Mouse (Mus musculus) embryonic facial prominence, embryonic 11.5 days (tissue): ENCODE data around the gene Prap1. TPM values are rescaled to one million over a fixed set of nuclear protein-coding genes. Genes with fewer than 3 reads are reported as not detected.

Experiments used
- ATAC-seq: fragments of 200-750 bp; cut with Nextera tagmentation; replicated peaks from 2 replicates; pipeline ENCODE4 v1.8.0; 2017; ENCODE audit warnings: low read depth; ENCODE audit not compliant: insufficient number of reproducible peaks, low FRiP score, low TSS enrichment
- DNase-seq: peaks from one replicate; pipeline ENCODE4 v3.0.0-alpha.2; 2015; ENCODE audit warnings: low spot score
- H3K27ac ChIP-seq: fragments of 300-500 bp; sonication (generic); replicated peaks from 2 replicates; pipeline ENCODE4 v1.5.1; 2014; ENCODE audit warnings: mild to moderate bottlenecking, low read depth, low read length, control low read depth
- H3K27me3 ChIP-seq: fragments of 300-500 bp; sonication (generic); 2 replicates; pipeline ENCODE4 v1.6.1; 2014; ENCODE audit warnings: mild to moderate bottlenecking, low read length, moderate library complexity, mixed read lengths; ENCODE audit not compliant: control insufficient read depth, insufficient read depth
- H3K36me3 ChIP-seq: fragments of 300-500 bp; sonication (generic); replicated peaks from 2 replicates; pipeline ENCODE4 v1.6.1; 2014; ENCODE audit warnings: low read depth, mild to moderate bottlenecking, low read length, moderate library complexity, mixed read lengths; ENCODE audit not compliant: control insufficient read depth, insufficient read depth
- H3K4me1 ChIP-seq: fragments of 300-500 bp; sonication (generic); 2 replicates; pipeline ENCODE4 v1.6.1; 2014; ENCODE audit warnings: low read length, mixed read lengths; ENCODE audit not compliant: control insufficient read depth, insufficient read depth
- H3K4me2 ChIP-seq: fragments of 300-500 bp; sonication (generic); 2 replicates; pipeline ENCODE4 v1.6.1; 2014; ENCODE audit warnings: low read depth, mild to moderate bottlenecking, control low read depth, low read length, moderate library complexity
- H3K4me3 ChIP-seq: fragments of 300-500 bp; sonication (generic); 2 replicates; pipeline ENCODE4 v1.5.1; 2014; ENCODE audit warnings: low read depth, low read length, control low read depth
- H3K9ac ChIP-seq: fragments of 300-500 bp; sonication (generic); replicated peaks from 2 replicates; pipeline ENCODE4 v1.6.1; 2014; ENCODE audit warnings: mild to moderate bottlenecking, control low read depth, low read length
- H3K9me3 ChIP-seq: fragments of 300-500 bp; sonication (generic); replicated peaks from 2 replicates; pipeline ENCODE4 v1.6.1; 2016; ENCODE audit warnings: mild to moderate bottlenecking, low read length, inconsistent platforms, mixed read lengths; ENCODE audit not compliant: control insufficient read depth
- WGBS: fragments of 180-500 bp; shearing (Covaris S2); extraction: QIAGEN DNeasy Blood & Tissue Kit; methylation state at CpG from one replicate; pipeline ENCODE4 v1.1.7; 2014; 5-methylcytosine and 5-hydroxymethylcytosine counted together
- polyA plus RNA-seq: library from polyadenylated mRNA; unstranded; fragments of >200 nt; fragmentation: Nextera tagmentation; extraction: Ambion mirVana; gene quantifications from 2 replicates; pipeline ENCODE4 v1.2.1, GENCODE M21; 2014

The Prap1 gene
- polyA plus RNA-seq, 1 experiment from 2014 or later, result not detected

- H3K4me2 ChIP-seq, result peak within 1 kb of the TSS; percentile 67
- H3K9ac ChIP-seq, result peak within 1 kb of the TSS; percentile 74
- peak; percentile 61; the same call in 1 of the 2 replicates for ATAC-seq
- peaks cover 2% of the 10 kb centered on the region; the same call in 1 of the 2 replicates for H3K36me3 ChIP-seq
- peak; percentile 59 for DNase-seq
- H3K4me3 ChIP-seq, result peak within 1 kb of the TSS; percentile 57
- H3K4me1 ChIP-seq, result no peaks in the 10 kb centered on the region
- 3% methylated on average over 23 of the region's 23 CpGs for WGBS
- H3K27me3 ChIP-seq, result no peaks in the 10 kb centered on the region
- no peaks in the 10 kb centered on the region for H3K9me3 ChIP-seq
- H3K27ac ChIP-seq, result peak within 1 kb of the TSS; percentile 36
Measured at GRCm38 (mm10) chr7:140115583-140116328, 22.6 kb downstream of the Prap1 start, which contains the start of gene Paox. Gene Paox (plus strand): TSS chr7:140115799.

GRCm38 (mm10) chr7:140116329-140117054 lies 23.3 kb downstream of the Prap1 start, which contains the start of gene Echs1:
Gene Echs1 (minus strand): TSS chr7:140116476.
- H3K36me3 ChIP-seq, result no peaks in the 10 kb centered on the region
- no peaks in the 10 kb centered on the region for H3K9me3 ChIP-seq
- ATAC-seq (peak; percentile 94), DNase-seq (peak; percentile 89)
- WGBS, result 4% methylated on average over 28 of the region's 28 CpGs
- peak within 1 kb of the TSS; percentile 57 for H3K4me3 ChIP-seq
- peak within 1 kb of the TSS; percentile 67 for H3K4me2 ChIP-seq
- H3K4me1 ChIP-seq, result no peaks in the 10 kb centered on the region
- H3K9ac ChIP-seq, result peak within 1 kb of the TSS; percentile 74
- no peaks in the 10 kb centered on the region for H3K27me3 ChIP-seq
- peak within 1 kb of the TSS; percentile 36 for H3K27ac ChIP-seq

GRCm38 (mm10) chr7:140120484-140120883 lies 27.3 kb downstream of the Prap1 start:
- DNase-seq (no peak), ATAC-seq (no peak)
- no peak overlapping the region for H3K27ac ChIP-seq
- no peak overlapping the region for H3K4me2 ChIP-seq
- H3K36me3 ChIP-seq, result no peaks in the 10 kb centered on the region
- no peaks in the 10 kb centered on the region for H3K27me3 ChIP-seq
- 85% methylated on average over 2 of the region's 2 CpGs for WGBS
- no peak overlapping the region for H3K4me3 ChIP-seq
- H3K9me3 ChIP-seq, result no peaks in the 10 kb centered on the region
- H3K9ac ChIP-seq, result no peak overlapping the region
- no peaks in the 10 kb centered on the region for H3K4me1 ChIP-seq

- WGBS, result 70% methylated on average over 13 of the region's 13 CpGs
- H3K4me3 ChIP-seq, result no peak overlapping the region
- no peaks in the 10 kb centered on the region for H3K9me3 ChIP-seq
- H3K27ac ChIP-seq, result no peak overlapping the region
- no peak overlapping the region for H3K4me2 ChIP-seq
- no peak overlapping the region for H3K9ac ChIP-seq
- ATAC-seq (no peak), DNase-seq (no peak)
- no peaks in the 10 kb centered on the region for H3K27me3 ChIP-seq
- no peaks in the 10 kb centered on the region for H3K36me3 ChIP-seq
- H3K4me1 ChIP-seq, result no peaks in the 10 kb centered on the region
Measured at GRCm38 (mm10) chr7:140121338-140121910, 28.2 kb downstream of the Prap1 start.

GRCm38 (mm10) chr7:140122765-140123164 lies 29.6 kb downstream of the Prap1 start:
- no peak for ATAC-seq
- Histone ChIP-seq H3K27ac (no peak overlapping the region), H3K9me3 (no peaks in the 10 kb centered on the region), H3K4me1 (no peaks in the 10 kb centered on the region), H3K9ac (no peak overlapping the region), H3K27me3 (no peaks in the 10 kb centered on the region), H3K4me2 (no peak overlapping the region), H3K36me3 (no peaks in the 10 kb centered on the region), H3K4me3 (no peak overlapping the region)
- 40% methylated on average over 4 of the region's 4 CpGs for WGBS
- DNase-seq, result no peak

DNA sequence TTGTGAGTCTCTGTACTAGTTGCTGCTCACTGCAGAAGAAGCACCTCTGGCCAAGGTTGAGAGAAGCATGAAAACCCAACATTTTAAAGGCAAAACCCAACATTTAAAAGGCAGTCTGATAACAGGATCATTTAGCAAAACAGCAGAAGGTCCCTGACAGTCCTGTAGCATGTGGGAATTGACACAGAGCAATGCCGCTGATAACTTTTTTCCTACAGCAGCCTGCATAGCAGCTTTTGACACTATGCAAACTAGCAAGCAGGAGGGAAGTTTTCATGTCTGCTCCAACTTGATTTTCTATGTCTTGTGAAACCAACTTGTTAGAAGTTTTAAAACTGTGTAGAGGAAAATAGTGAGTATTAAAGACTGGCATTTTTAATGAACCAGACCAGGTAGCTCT lies 31.2 kb downstream of the Prap1 start:
- ATAC-seq (no peak), DNase-seq (no peak)
- Histone ChIP-seq H3K27me3 (no peaks in the 10 kb centered on the region), H3K4me1 (no peaks in the 10 kb centered on the region), H3K4me2 (no peak overlapping the region), H3K36me3 (no peaks in the 10 kb centered on the region), H3K9me3 (no peaks in the 10 kb centered on the region), H3K9ac (no peak overlapping the region), H3K27ac (no peak overlapping the region), H3K4me3 (no peak overlapping the region)
- 85% methylated on average over 1 of the region's 1 CpGs for WGBS

DNA sequence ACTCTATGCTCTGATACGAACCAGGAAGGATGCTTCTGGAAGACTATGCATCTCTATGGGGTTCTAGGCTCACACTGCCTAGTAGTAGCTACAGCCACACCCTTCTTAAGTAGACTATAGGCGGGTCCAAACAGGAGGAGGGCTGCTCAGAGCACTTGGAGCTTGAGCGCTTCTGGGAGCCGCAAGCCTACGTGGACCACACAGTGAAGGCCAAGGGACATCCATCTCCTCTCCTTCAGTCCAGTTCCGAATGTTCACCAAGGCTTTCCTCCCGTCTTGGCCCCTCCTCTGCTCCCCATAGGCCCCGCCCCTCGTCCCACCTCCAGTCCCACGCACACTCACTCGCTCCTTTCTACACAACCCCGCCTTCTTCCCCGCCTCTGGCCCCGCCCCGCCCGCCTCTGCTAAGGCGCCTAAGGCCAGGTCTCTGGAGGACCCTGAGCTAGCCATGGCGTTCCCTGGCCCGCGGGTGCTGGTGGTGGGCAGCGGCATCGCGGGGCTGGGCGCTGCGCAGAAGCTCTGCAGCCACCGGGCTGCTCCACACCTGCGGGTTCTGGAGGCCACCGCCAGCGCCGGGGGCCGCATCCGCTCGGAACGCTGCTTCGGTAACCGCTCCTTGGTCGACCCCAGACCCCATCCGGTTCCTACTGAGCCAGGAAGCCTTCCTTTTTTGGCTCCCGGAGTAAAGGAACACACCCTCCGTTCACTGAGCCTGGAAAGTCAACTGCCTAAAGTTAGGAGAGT lies 32.3 kb downstream of the Prap1 start:
- DNase-seq (peak; percentile 94), ATAC-seq (peak; percentile 95)
- H3K9me3 ChIP-seq, result no peaks in the 10 kb centered on the region
- H3K27me3 ChIP-seq, result no peaks in the 10 kb centered on the region
- no peak overlapping the region for H3K27ac ChIP-seq
- peak overlapping the region; percentile 73 for H3K4me2 ChIP-seq
- peak overlapping the region; percentile 78 for H3K9ac ChIP-seq
- no peaks in the 10 kb centered on the region for H3K4me1 ChIP-seq
- H3K4me3 ChIP-seq, result peak overlapping the region; percentile 55
- 1% methylated on average over 40 of the region's 40 CpGs for WGBS
- H3K36me3 ChIP-seq, result no peaks in the 10 kb centered on the region
